Mouse (Mus musculus): ENCODE data around the gene Zfhx3.

The Zfhx3 gene

DNA sequence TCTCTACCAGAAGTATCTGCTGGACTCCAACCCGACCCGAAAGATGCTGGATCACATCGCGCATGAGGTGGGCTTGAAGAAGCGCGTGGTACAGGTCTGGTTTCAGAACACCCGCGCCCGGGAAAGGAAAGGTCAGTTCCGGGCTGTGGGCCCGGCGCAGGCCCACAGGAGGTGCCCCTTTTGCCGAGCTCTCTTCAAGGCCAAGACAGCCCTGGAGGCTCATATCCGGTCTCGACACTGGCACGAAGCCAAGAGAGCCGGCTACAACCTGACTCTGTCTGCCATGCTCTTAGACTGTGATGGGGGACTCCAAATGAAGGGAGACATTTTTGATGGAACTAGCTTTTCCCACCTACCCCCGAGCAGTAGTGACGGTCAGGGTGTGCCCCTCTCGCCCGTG, 1007.9 kb downstream of the Zfhx3 start:
- intact Hi-C loops (cut with DNase I) = no loop called here

- intact Hi-C loops (cut with DNase I) = no loop called here
These were observed 1009.1 kb downstream of the Zfhx3 start for GRCm38 (mm10) chr8:108951560-108951959.

GRCm38 (mm10) chr8:108956416-108956815, 1014.0 kb downstream of the Zfhx3 start:
- intact Hi-C loops (cut with DNase I) = no loop called here

GRCm38 (mm10) chr8:108962516-108962915, 1020.1 kb downstream of the Zfhx3 start:
- intact Hi-C loops (cut with DNase I) = no loop called here

- intact Hi-C loops (cut with DNase I) = no loop called here
These were observed 1020.7 kb downstream of the Zfhx3 start for GRCm38 (mm10) chr8:108963181-108963580.

DNA sequence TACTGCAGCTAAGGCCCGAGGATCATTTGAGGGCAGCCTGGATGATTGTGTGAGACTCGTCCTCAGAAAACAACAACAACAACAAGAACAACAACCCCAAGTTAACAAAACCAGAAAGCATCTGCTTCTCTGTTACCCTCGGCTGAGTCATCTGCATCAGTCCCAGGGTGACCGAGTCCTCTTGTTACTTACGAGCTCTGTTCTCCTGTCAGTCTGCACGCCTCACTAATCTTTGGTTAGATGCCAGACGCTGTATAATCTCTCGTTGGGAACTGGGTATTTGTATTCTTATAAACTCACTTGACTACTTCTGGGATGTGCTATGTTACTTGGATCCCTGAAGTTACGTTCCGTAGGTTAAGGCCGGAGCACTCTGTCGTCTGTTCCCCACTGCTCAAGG, 1023.6 kb downstream of the Zfhx3 start:
- intact Hi-C loops (cut with DNase I) = no loop called here

DNA sequence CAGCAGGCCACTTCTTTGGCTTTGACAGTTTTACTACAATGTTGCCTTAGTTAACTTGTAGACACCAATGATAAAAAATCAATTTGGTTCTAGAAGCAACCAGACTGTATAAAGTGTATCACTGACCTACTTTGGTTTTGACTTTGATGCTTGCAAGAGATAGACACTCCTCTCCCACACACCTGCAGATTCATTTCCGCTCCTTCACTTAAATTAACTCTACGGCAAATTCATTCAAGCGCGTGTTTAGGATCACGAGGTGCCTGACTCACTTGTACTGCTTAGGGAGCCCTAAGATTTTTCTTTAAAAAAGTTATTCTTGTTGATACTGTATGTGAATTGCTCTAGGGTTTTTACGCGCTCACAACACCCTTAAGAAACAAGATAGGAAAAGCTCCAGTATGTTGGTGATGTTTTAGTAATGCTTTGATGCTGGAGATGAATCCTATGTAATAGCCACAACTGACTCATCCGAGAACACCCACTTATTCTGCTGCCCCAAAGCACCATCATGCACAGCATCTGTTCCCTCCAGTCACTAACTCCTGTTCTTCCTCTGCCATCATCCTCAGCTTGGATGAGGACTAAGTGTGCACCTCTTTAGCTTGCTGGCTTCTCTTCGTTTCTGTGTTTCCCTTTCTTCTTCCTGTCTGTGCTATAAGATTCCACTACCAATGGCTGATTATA, 1031.3 kb downstream of the Zfhx3 start:
- intact Hi-C loops (cut with DNase I) = no loop called here

DNA sequence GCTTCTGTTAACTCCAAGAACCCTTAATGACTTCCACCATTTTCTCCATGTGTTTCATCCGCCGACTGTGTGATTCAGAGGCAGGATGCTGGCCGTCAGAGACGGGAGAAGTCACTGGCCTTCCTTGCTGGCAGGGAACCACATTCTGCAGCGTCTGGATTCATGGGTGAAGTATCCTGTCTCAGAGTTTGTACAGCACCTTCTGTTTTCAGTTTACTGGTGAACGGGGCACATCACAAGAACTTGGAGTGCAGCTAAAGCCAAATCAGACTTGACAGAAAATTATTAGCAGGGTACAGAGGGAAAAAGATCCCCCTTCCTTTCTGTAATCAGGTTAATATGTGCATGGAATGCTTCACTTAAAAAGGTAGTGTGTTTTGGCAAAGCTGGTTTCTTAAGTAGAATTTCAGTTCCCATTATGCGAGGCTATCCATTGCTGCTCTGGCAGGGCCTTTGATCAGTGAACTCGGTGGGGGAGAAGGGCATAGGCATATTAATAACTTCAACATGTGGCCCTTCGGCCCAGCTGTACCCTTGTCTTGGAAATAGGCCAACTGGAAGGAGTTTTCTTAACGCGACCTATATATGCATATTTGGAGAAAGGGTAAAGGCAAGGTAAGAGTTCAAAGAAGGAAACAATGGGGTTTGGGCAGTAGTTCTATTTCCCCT, 1035.4 kb downstream of the Zfhx3 start:
- intact Hi-C loops (cut with DNase I) = no loop called here

DNA sequence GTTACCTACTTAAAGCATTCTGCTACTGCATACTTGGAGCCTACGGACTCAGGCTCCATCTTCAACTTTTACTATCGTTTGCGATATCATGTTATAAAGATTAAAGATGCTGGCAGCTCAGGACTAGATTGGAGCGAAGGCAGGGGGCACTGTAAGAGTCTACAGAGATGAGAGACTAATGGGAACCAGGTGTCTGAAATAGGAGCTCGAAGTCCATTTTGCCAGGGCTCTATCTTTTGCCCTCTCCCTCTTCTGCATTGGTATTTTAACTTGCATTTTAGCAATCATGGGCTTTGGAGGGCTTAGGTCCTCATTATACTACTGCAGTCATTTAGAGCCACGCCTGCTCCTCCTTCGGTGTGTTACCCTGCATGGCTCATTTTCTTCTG, 1035.9 kb downstream of the Zfhx3 start:
- intact Hi-C loops (cut with DNase I) = no loop called here

DNA sequence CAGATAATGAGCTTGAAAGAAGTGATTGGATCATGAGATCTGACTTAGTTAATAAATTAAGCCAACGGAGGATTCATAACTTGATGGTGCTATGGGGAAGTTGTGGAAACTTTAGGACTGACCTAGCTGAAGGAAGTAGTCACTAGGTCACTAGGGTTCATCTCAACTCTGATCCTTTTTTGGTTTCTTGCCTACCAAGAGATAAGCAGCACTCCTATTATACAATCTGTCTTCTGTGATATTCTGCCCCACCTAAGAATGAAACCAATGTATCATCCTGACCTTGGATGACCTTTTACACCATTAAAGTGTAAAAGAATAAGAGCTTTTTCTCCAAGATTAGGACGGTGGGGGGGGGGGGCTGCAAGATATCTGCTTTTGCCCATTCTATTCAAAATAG, 1042.5 kb downstream of the Zfhx3 start:
- intact Hi-C loops (cut with DNase I) = no loop called here

- intact Hi-C loops (cut with DNase I) = no loop called here
These were observed 1047.4 kb downstream of the Zfhx3 start for GRCm38 (mm10) chr8:108989841-108990240.

DNA sequence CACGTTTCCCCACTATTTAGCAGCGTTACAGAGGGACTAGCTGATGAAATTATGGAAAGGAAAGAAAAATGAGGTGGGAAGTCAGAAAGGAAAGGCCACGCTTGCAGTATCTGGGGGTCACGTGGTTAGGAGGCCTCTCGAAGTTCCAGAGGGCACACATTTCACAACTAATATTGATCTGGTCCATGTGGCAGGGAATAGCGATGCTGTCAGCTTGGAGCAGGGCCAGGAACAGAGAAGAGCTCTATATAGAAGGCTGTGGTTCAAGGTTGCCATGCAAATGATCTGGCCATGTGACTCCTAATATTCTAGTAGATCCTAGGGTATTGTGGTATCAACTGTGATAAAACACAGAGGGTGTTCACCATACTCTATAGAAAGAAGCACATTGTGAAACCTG, 1048.1 kb downstream of the Zfhx3 start:
- intact Hi-C loops (cut with DNase I) = no loop called here

- intact Hi-C loops (cut with DNase I) = no loop called here
These were observed 1049.0 kb downstream of the Zfhx3 start for GRCm38 (mm10) chr8:108991395-108991794.

DNA sequence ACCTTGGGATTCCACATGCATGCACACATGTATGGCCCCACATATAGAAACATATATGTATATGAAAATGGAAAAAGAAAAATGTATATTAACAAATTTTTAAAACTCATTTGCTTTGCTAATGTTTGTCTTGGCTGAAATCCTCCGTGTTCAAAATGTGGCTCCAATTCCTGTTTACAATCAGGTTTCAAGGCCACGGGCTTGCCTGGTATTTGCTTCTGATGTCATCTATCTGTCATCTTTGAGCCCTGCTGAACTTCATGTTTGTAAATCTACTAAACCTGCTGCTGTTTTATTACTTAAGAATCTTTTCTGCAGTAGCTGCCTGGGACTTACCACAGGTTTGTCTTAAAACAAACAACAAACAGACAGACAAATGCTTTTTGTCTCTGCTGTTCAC, 1051.3 kb downstream of the Zfhx3 start:
- intact Hi-C loops (cut with DNase I) = no loop called here

- intact Hi-C loops (cut with DNase I) = no loop called here
These were observed 1051.7 kb downstream of the Zfhx3 start for GRCm38 (mm10) chr8:108994187-108994586.

DNA sequence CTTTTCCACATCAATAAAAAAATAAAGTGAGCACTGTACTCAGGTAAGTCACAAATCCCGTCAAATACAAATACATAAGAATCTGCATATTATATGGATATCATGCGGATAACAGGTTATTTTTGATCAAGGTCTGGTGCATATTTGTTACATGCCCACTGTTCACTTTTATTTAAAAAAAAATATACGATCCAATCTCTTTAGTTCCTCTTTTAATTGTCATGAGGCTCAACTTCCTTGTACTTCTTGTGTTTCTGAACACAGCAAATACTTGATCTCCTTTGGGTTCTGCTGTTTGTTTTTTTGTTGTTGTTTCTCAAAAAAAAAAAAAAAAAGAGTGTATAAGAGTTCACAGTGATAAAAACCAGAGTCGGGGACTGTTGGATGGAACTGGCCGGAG, 1052.4 kb downstream of the Zfhx3 start:
- intact Hi-C loops (cut with DNase I) = no loop called here

GRCm38 (mm10) chr8:108997334-108997733, 1054.9 kb downstream of the Zfhx3 start:
- intact Hi-C loops (cut with DNase I) = no loop called here

DNA sequence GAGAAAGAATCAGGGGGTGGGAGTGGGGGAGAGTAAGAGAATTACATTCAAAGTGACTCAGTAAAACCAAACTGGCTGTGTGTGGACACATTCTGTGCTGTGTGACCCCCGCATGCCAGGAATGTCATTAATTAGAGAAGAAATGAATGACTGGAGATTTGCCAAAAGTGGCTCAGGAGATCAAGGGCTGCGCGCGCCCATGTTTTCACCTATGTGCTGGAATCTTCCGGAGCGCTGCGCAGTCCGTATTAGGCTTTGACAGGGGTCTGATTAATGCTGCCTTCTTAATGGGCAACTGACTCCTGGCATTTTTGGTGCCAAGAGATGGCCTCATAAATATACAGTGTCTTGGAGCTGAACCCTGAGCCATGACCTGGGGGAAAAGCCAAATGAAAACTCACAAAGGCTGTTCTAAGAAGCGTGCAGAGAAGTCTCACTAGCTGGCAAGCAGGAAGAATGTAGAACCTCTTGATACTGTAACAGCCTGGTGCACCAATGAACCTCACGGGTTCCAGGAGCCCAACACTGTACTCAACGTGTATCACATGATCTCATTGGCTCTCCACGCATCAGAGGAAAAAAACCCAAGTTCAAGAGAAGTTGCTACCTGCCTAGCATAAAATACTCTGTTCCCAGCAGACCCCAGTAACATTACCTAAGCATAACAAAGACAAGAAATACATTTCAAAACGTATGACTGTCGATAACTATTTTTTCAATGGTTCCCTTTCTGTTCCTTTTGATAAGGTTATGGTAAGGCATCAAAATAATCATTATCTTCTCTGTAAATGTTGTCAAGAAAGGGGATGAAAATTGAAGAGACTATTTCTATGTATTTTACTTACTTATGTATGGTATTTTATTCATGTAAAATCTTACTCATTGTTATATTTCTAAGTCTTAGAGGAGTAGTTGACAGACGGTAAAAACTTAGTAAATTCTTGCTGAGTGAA, 1057.1 kb downstream of the Zfhx3 start:
- intact Hi-C loops (cut with DNase I) = no loop called here

GRCm38 (mm10) chr8:109001031-109001430, 1058.6 kb downstream of the Zfhx3 start:
- intact Hi-C loops (cut with DNase I) = no loop called here

DNA sequence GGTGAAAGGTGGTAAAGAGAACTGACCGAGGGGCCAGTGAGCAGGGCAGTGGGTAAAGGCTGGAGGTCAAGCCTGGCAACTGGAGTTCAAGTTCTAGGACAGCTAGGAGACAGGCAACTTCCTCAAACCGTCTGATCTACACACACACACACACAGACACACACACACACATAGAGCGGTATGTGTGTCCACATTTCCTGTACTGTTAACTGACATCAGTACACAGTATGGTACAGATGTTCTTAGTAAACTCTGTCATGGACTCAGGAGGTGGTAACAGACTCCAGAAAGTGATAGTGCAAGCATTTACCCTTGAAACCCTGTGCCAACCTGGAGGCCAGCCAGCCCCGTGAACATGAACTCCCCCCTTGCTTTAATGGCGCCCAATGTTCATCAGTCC, 1059.5 kb downstream of the Zfhx3 start:
- intact Hi-C loops (cut with DNase I) = no loop called here

- intact Hi-C loops (cut with DNase I) = no loop called here
These were observed 1064.5 kb downstream of the Zfhx3 start for GRCm38 (mm10) chr8:109006986-109007385.

Data from adrenal gland (tissue).